In genomic region chr13:24937839-24938166, GRCm38 (mm10) we compare ENCODE assay signal across 8 mouse cellular contexts. TPM values are rescaled to one million over a fixed set of nuclear protein-coding genes. Genes with fewer than 3 reads are reported as not detected.
A peak's percentile ranks its signal among the peaks of the same experiment; 100 is the strongest.
DNase-seq lines count a peak whose midpoint lies in the region; ATAC-seq and TF ChIP-seq lines count a peak whose summit lies in the region.

No protein-coding gene starts in this region.

- intact Hi-C loops in gastrocnemius, adult 2 months (cut with DNase I): loop anchor here (2.0 kb wide), 1 partner anchor 51 kb away; no protein-coding TSS in a partner anchor

- 18% methylated on average over 12 of the region's 12 CpGs for WGBS in forebrain, embryonic 15.5 days
- WGBS in liver, embryonic 16.5 days (ENCODE audit: insufficient replicate concordance): 15% methylated on average over 12 of the region's 12 CpGs

- H3K9me3 ChIP-seq in forebrain, embryonic 15.5 days: no peaks in the 10 kb centered on the region
- H3K9me3 ChIP-seq in liver, embryonic 16.5 days (replicated peaks; ENCODE audit: control insufficient read depth, low read length): no peaks in the 10 kb centered on the region

- H3K9ac ChIP-seq in forebrain, embryonic 15.5 days (replicated peaks): peak overlapping the region; percentile 66
- H3K9ac ChIP-seq in liver, embryonic 16.5 days (ENCODE audit: low read depth, low read length): peak overlapping the region; percentile 69; the same call in 1 of the 2 replicates

- H3K4me2 ChIP-seq in forebrain, embryonic 15.5 days (replicated peaks): peak overlapping the region; percentile 62
- H3K4me2 ChIP-seq in liver, embryonic 16.5 days (ENCODE audit: low read depth, low read length): peak overlapping the region; percentile 61

- peak overlapping the region; percentile 97 for H3K4me3 ChIP-seq in gastrocnemius, adult 2 months
- H3K4me3 ChIP-seq in forebrain, embryonic 15.5 days: peak overlapping the region; percentile 58
- H3K4me3 ChIP-seq in liver, embryonic 16.5 days (ENCODE audit: low read depth, low read length): peak overlapping the region; percentile 69

- H3K36me3 ChIP-seq in forebrain, embryonic 15.5 days: no peaks in the 10 kb centered on the region
- H3K36me3 ChIP-seq in liver, embryonic 16.5 days (ENCODE audit: control insufficient read depth, insufficient read depth): no peaks in the 10 kb centered on the region

- no peaks in the 10 kb centered on the region for H3K27me3 ChIP-seq in forebrain, embryonic 15.5 days
- peaks cover 28% of the 10 kb centered on the region for H3K27me3 ChIP-seq in liver, embryonic 16.5 days (ENCODE audit: control insufficient read depth, insufficient read depth, low read depth, low read length)

- no peak for DNase-seq in gastrocnemius, adult 2 months
- DNase-seq in gastrocnemius, adult 18-20 months (ENCODE audit: low spot score): no peak
- peak; percentile 87 for DNase-seq in A20 (ENCODE audit: low read depth, low spot score)
- DNase-seq in frontal cortex, postnatal 14 days (ENCODE audit: low spot score in 2 of 2): no peak
- no peak for DNase-seq in gastrocnemius, adult 8-10 months (ENCODE audit: low spot score in 2 of 2)
- no peak for DNase-seq in gastrocnemius, postnatal 4 days (ENCODE audit: low spot score in 2 of 2)

- peak overlapping the region; percentile 88 for H3K27ac ChIP-seq in gastrocnemius, adult 2 months
- no peak overlapping the region for H3K27ac ChIP-seq in forebrain, embryonic 15.5 days (replicated peaks)
- H3K27ac ChIP-seq in liver, embryonic 16.5 days (ENCODE audit: low read length): no peak overlapping the region

- H3K4me1 ChIP-seq in forebrain, embryonic 15.5 days: peaks cover 18% of the 10 kb centered on the region
- no peaks in the 10 kb centered on the region for H3K4me1 ChIP-seq in liver, embryonic 16.5 days (ENCODE audit: control insufficient read depth, low read depth, low read length)

- TF ChIP-seq CTCF in gastrocnemius, adult 2 months (IDR thresholded peaks at IDR 0.05): no peak

- peak; percentile 60 for ATAC-seq in forebrain, embryonic 15.5 days (replicated peaks)
- peak; percentile 13; the same call in 1 of the 2 replicates for ATAC-seq in liver, embryonic 16.5 days (ENCODE audit: low read depth)

RNA-seq across cellular contexts. Expression of gene Aldh5a1, which starts 0.3 kb away (rescaled TPM):
- 1 to 10 TPM; 7.2 to 8.9 TPM for total RNA-seq in gastrocnemius, adult 2 months (2021)
- total RNA-seq in gastrocnemius, adult 18-20 months (2021): 1 to 10 TPM; 7.9 to 8.3 TPM
- 7.2 and 8.1 TPM in 2 replicates for polyA plus RNA-seq in forebrain, embryonic 15.5 days (2015; fragmentation: Nextera tagmentation; extraction: Ambion mirVana)
- 3.7 and 4.3 TPM in 2 replicates for polyA plus RNA-seq in liver, embryonic 16.5 days (2015; fragmentation: Nextera tagmentation; extraction: Ambion mirVana)
- 1 to 10 TPM; 6.7 to 9.3 (median 8.1) TPM for total RNA-seq in gastrocnemius, adult 8-10 months (2022)
- 1 to 10 TPM; 4.3 to 4.5 TPM for total RNA-seq in gastrocnemius, postnatal 4 days (2021)

RNA-seq across cellular contexts. Expression of gene Gpld1, which starts 5.1 kb away (rescaled TPM):
- under 1 TPM; 0.53 to 0.94 TPM for total RNA-seq in gastrocnemius, adult 2 months (2021)
- total RNA-seq in gastrocnemius, adult 18-20 months (2021): under 1 TPM; 0.84 to 0.95 TPM
- 0.63 and 1.5 TPM in 2 replicates for polyA plus RNA-seq in forebrain, embryonic 15.5 days (2015; fragmentation: Nextera tagmentation; extraction: Ambion mirVana)
- 20.5 and 24.5 TPM in 2 replicates for polyA plus RNA-seq in liver, embryonic 16.5 days (2015; fragmentation: Nextera tagmentation; extraction: Ambion mirVana)
- total RNA-seq in gastrocnemius, adult 8-10 months (2022): 1 to 10 TPM in 1 of 4 experiments, under 1 TPM in 3; 0.36 to 1.3 (median 0.93) TPM
- total RNA-seq in gastrocnemius, postnatal 4 days (2021): 1 to 10 TPM; 1.1 to 1.3 TPM
